In the genomic region with DNA sequence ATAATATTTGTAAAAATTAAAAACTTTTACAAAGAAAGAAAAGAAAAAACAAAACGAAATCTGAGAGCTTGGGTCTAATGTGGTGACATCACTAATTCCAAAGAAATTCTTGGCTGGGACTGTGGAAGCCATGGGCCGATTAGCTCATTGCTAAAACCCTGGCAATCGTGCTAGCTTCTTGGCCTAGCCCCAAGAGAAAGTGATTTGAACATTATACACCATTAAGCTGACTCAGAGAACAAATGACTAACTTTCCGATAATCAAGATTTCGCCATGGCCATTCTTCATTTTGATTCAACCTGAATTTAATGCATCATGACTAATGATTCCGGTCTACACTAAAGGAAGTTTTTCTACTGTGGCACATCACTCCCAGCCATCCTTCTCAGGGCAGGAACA, we compare ENCODE assay signal across 9 mouse cellular contexts. TPM values are rescaled to one million over a fixed set of nuclear protein-coding genes. Genes with fewer than 3 reads are reported as not detected.
DNase-seq lines count a peak whose midpoint lies in the region; ATAC-seq and TF ChIP-seq lines count a peak whose summit lies in the region.
"Had no signal": no experiment of that assay in that cellular context is flagged by ENCODE, and none has a peak within 500 bp of the region (broad histone marks: within the 10 kb centered on the region; RNA-seq: fewer than 3 reads in every experiment).

No protein-coding gene starts in this region.

- DNase-seq in heart, adult 2 months: peak; percentile 66 to 70
- DNase-seq in adrenal gland, adult (ENCODE audit: inconsistent age in 2 of 2, low spot score in 1 of 2): peak; percentile 86 to 96
- peak; percentile 74 for DNase-seq in gastrocnemius, adult 2 months
- peak; percentile 20 to 45 for DNase-seq in layer of hippocampus, adult 8-10 months (ENCODE audit: low spot score in 2 of 2)
- DNase-seq in thymus, postnatal 10 days (ENCODE audit: low spot score in 2 of 2): no peak
- no peak for DNase-seq in thymus, postnatal 25 days

- H3K4me2 ChIP-seq in heart, embryonic 11.5 days: no peak overlapping the region
- no peak overlapping the region for H3K4me2 ChIP-seq in intestine, postnatal 0 days (replicated peaks; ENCODE audit: low read depth)

- TF ChIP-seq EP300 in heart, adult 2 months (IDR thresholded peaks at IDR 0.05; ENCODE audit: insufficient read depth, low read depth, low read length): no peak

- no peak for ATAC-seq in heart, embryonic 11.5 days (replicated peaks; ENCODE audit: insufficient number of reproducible peaks, low FRiP score, low TSS enrichment)
- ATAC-seq in intestine, postnatal 0 days: no peak

- no peaks in the 10 kb centered on the region for H3K9me3 ChIP-seq in heart, embryonic 11.5 days (replicated peaks; ENCODE audit: control insufficient read depth, low read length)
- no peaks in the 10 kb centered on the region for H3K9me3 ChIP-seq in intestine, postnatal 0 days (ENCODE audit: control insufficient read depth)

- TF ChIP-seq POLR2A in heart, adult 2 months (IDR thresholded peaks at IDR 0.05; ENCODE audit: insufficient read depth, low read depth, low read length): no peak

- no peaks in the 10 kb centered on the region for H3K27me3 ChIP-seq in heart, adult 2 months (ENCODE audit: control insufficient read depth, insufficient read depth, low read length)
- H3K27me3 ChIP-seq in heart, embryonic 11.5 days (ENCODE audit: control insufficient read depth, insufficient read depth, low read length): no peaks in the 10 kb centered on the region
- no peaks in the 10 kb centered on the region for H3K27me3 ChIP-seq in intestine, postnatal 0 days (replicated peaks; ENCODE audit: control insufficient read depth, insufficient read depth, low read length)

- no peaks in the 10 kb centered on the region for H3K36me3 ChIP-seq in heart, adult 2 months (ENCODE audit: control insufficient read depth, insufficient read depth, low read length)
- no peaks in the 10 kb centered on the region for H3K36me3 ChIP-seq in heart, embryonic 11.5 days (ENCODE audit: control insufficient read depth, insufficient read depth, low read length)
- no peaks in the 10 kb centered on the region for H3K36me3 ChIP-seq in intestine, postnatal 0 days (ENCODE audit: control insufficient read depth, insufficient read depth)

- no peaks in the 10 kb centered on the region for H3K79me2 ChIP-seq in heart, adult 2 months (replicated peaks; ENCODE audit: control insufficient read depth, insufficient read depth, low read length)

- H3K4me3 ChIP-seq in heart, adult 2 months: no peak overlapping the region
- no peak overlapping the region for H3K4me3 ChIP-seq in heart, embryonic 11.5 days (ENCODE audit: low read depth, low read length)
- H3K4me3 ChIP-seq in gastrocnemius, adult 2 months: peak overlapping the region; percentile 16; the same call in 1 of the 2 replicates
- H3K4me3 ChIP-seq in intestine, postnatal 0 days (ENCODE audit: low read depth, low read length): no peak overlapping the region

- no peaks in the 10 kb centered on the region; the same call in 1 of the 2 replicates for H3K4me1 ChIP-seq in heart, adult 2 months (ENCODE audit: control insufficient read depth, insufficient read depth, low read length)
- H3K4me1 ChIP-seq in heart, embryonic 11.5 days (ENCODE audit: control insufficient read depth, insufficient read depth, low read length): no peaks in the 10 kb centered on the region
- H3K4me1 ChIP-seq in intestine, postnatal 0 days (replicated peaks; ENCODE audit: control insufficient read depth, insufficient read depth, low read length): no peaks in the 10 kb centered on the region

- intact Hi-C loops in heart, adult 2 months (cut with DNase I): no loop called here
- intact Hi-C loops in gastrocnemius, adult 2 months (cut with DNase I): loop anchor here (5.0 kb wide), 1 partner anchor 141 kb away; no protein-coding TSS in a partner anchor

- WGBS in heart, adult 2 months: 23% methylated on average over 6 of the region's 6 CpGs
- WGBS in heart, embryonic 11.5 days (ENCODE audit: insufficient replicate concordance): 75% methylated on average over 6 of the region's 6 CpGs
- 61% methylated on average over 6 of the region's 6 CpGs for WGBS in intestine, postnatal 0 days

- no peak for TF ChIP-seq CTCF in heart, adult 2 months (IDR thresholded peaks at IDR 0.05)
- no peak for TF ChIP-seq CTCF in gastrocnemius, adult 2 months (IDR thresholded peaks at IDR 0.05)
- TF ChIP-seq CTCF in intestine, postnatal 0 days (IDR thresholded peaks at IDR 0.05; ENCODE audit: low read depth): no peak

- no peak overlapping the region for H3K27ac ChIP-seq in heart, adult 2 months
- no peak overlapping the region for H3K27ac ChIP-seq in heart, embryonic 11.5 days (ENCODE audit: low read depth, low read length)
- no peak overlapping the region for H3K27ac ChIP-seq in gastrocnemius, adult 2 months
- H3K27ac ChIP-seq in intestine, postnatal 0 days (ENCODE audit: low read depth, low read length): no peak overlapping the region
- H3K27ac ChIP-seq: liver, embryonic 14.5 days had no signal

- no peak overlapping the region for H3K9ac ChIP-seq in heart, adult 2 months (ENCODE audit: low read depth, low read length)
- H3K9ac ChIP-seq in heart, embryonic 11.5 days (ENCODE audit: low read depth, low read length): no peak overlapping the region
- no peak overlapping the region for H3K9ac ChIP-seq in intestine, postnatal 0 days (ENCODE audit: low read depth, low read length)
- H3K9ac ChIP-seq: liver, embryonic 14.5 days had no signal

RNA-seq across cellular contexts. Expression of a gene that starts 30.6 kb away (rescaled TPM):
- 1 to 10 TPM; 3.8 TPM for total RNA-seq in heart, adult 2 months (2021)
- 4.0 and 4.9 TPM in 2 replicates for polyA plus RNA-seq in heart, adult 2 months (2012; rRNA removed)
- 6.6 and 6.9 TPM in 2 replicates for polyA plus RNA-seq in heart, embryonic 11.5 days (2014; fragmentation: Nextera tagmentation; extraction: Ambion mirVana)
- total RNA-seq in gastrocnemius, adult 2 months (2021): 1 to 10 TPM; 1.9 to 2.0 TPM
- total RNA-seq in layer of hippocampus, adult 8-10 months (2022): 10 to 100 TPM; 58.1 to 68.9 (median 61.3) TPM
- polyA plus RNA-seq in intestine, postnatal 0 days (2015; fragmentation: Nextera tagmentation; extraction: Ambion mirVana): 18.1 and 18.8 TPM in 2 replicates

Comparison
In these comparisons a context has a peak if more than half of its experiments do, and no peak if none do; other contexts are left out.
1. DNase-seq: peak in heart, adult 2 months (2 of 2), adrenal gland, adult (2 of 2), gastrocnemius, adult 2 months (single experiment) and layer of hippocampus, adult 8-10 months (2 of 2); none in thymus, postnatal 10 days (0 of 2) and thymus, postnatal 25 days (single experiment).
2. RNA of a gene that starts 30.6 kb away (total RNA-seq): 58.1 to 68.9 TPM in layer of hippocampus, adult 8-10 months; 3.8 TPM in heart, adult 2 months and 1.9 to 2.0 TPM in gastrocnemius, adult 2 months; every median in the first group is over 10 times any median in the second.